Mouse (Mus musculus): Measurements from ENCODE around the gene Cacna1c.

- TF ChIP-seq CTCF (IDR thresholded peaks at IDR 0.05; ENCODE audit: low read depth, low read length) (no peak), POLR2A (IDR thresholded peaks at IDR 0.05; ENCODE audit: borderline replicate concordance, low read depth, low read length) (no peak)
Measured at GRCm38 (mm10) chr6:118680814-118681213, 515.4 kb downstream of the Cacna1c start.
